Mouse (Mus musculus): Measurements from ENCODE around the gene Gm35315. TPM values are rescaled to one million over a fixed set of nuclear protein-coding genes. Genes with fewer than 3 reads are reported as not detected.

Gm35315 gene
- polyA plus RNA-seq, 1 experiment from 2014 or later, result 1.5 TPM

DNA sequence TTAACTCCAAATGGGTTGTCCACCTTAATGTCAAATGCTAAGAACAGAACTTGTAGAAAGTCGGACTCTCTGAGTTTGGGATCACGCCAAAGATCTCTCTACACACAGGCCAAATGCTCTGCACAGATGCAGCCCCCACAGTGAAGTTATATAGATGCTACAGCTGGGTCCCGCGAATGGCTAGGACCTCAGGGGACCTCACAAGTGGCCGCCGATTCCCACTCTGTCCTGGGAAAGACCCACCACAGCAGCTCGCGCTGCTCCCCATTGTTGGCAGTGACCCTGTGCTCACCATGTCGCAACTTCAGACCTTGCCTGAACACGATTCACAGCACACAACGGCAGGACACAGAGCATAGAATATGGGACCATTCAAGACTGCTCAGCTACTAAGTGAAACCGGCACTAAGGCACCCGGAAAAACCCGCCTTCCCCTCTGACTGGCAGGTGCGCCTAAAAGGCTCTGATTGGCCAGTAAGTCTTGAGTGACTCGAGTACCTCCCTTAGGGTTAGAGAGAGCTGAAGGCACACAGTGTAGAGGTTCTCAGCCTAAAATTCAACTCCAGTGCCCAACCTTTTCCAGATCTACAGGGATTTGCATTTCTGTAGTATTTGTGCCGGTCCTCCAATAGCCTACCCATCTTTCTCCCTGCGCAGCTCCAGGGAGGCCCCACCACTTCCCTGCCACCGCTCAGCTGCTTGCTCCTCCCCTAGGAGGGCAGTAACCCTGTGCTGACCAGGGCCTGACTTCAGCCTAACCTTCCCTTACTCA, 36.4 kb downstream of the Gm35315 start:
- no peaks in the 10 kb centered on the region for H3K27me3 ChIP-seq (ENCODE audit: control insufficient read depth, insufficient read depth, low read length)
- H3K9me3 ChIP-seq (replicated peaks; ENCODE audit: control insufficient read depth, low read length), result no peaks in the 10 kb centered on the region
- DNase-seq (ENCODE audit: low spot score), result peak; percentile 84
- H3K4me1 ChIP-seq (ENCODE audit: control insufficient read depth, insufficient read depth, low read length), result no peaks in the 10 kb centered on the region
- no peak overlapping the region for H3K27ac ChIP-seq (replicated peaks; ENCODE audit: low read depth, low read length)
- peak overlapping the region; percentile 46 for H3K4me3 ChIP-seq (ENCODE audit: low read depth, low read length)
- WGBS, result 2% methylated on average over 19 of the region's 19 CpGs
- peak overlapping the region; percentile 49 for H3K4me2 ChIP-seq (ENCODE audit: low read depth, low read length)
- ATAC-seq (replicated peaks; ENCODE audit: insufficient number of reproducible peaks, low FRiP score, low TSS enrichment, low read depth), result peak; percentile 98
- peak overlapping the region; percentile 63 for H3K9ac ChIP-seq (replicated peaks; ENCODE audit: low read length)
- no peaks in the 10 kb centered on the region for H3K36me3 ChIP-seq (replicated peaks; ENCODE audit: control insufficient read depth, insufficient read depth, low read depth, low read length)

Other genes with a start within 250 kb of the Gm35315 start
- gene Gm15446, start 171.0 kb downstream of the Gm35315 start, polyA plus RNA-seq (2014; fragmentation: Nextera tagmentation; extraction: Ambion mirVana), result 0.35 and 0.98 TPM in 2 replicates
- 22.3 and 26.7 TPM in 2 replicates for gene Zfp932, start 97.9 kb downstream of the Gm35315 start, polyA plus RNA-seq (2014; fragmentation: Nextera tagmentation; extraction: Ambion mirVana)
- 4.5 and 7.1 TPM in 2 replicates for gene Gm17655, start 21.9 kb downstream of the Gm35315 start, polyA plus RNA-seq (2014; fragmentation: Nextera tagmentation; extraction: Ambion mirVana)
- 0.27 and 0.39 TPM in 2 replicates for gene Plcxd1, start 5.5 kb upstream of the Gm35315 start, polyA plus RNA-seq (2014; fragmentation: Nextera tagmentation; extraction: Ambion mirVana)
- 20.9 and 24.8 TPM in 2 replicates for gene Gtpbp6, start 13.8 kb upstream of the Gm35315 start, polyA plus RNA-seq (2014; fragmentation: Nextera tagmentation; extraction: Ambion mirVana)
- gene Zfp605, start 15.7 kb upstream of the Gm35315 start, polyA plus RNA-seq (2014; fragmentation: Nextera tagmentation; extraction: Ambion mirVana), result 4.5 and 4.8 TPM in 2 replicates
- gene Chfr, start 41.4 kb upstream of the Gm35315 start, polyA plus RNA-seq (2014; fragmentation: Nextera tagmentation; extraction: Ambion mirVana), result 46.2 and 47.7 TPM in 2 replicates
- 21.1 and 21.9 TPM in 2 replicates for gene Golga3, start 82.3 kb upstream of the Gm35315 start, polyA plus RNA-seq (2014; fragmentation: Nextera tagmentation; extraction: Ambion mirVana)
- 44.8 and 46.1 TPM in 2 replicates for gene Ankle2, start 136.6 kb upstream of the Gm35315 start, polyA plus RNA-seq (2014; fragmentation: Nextera tagmentation; extraction: Ambion mirVana)
- 83.6 and 86.2 TPM in 2 replicates for gene Pgam5, start 175.5 kb upstream of the Gm35315 start, polyA plus RNA-seq (2014; fragmentation: Nextera tagmentation; extraction: Ambion mirVana)
- gene Pxmp2, start 191.8 kb upstream of the Gm35315 start, polyA plus RNA-seq (2014; fragmentation: Nextera tagmentation; extraction: Ambion mirVana), result 7.8 and 9.7 TPM in 2 replicates
- gene Pole, start 191.9 kb upstream of the Gm35315 start, polyA plus RNA-seq (2014; fragmentation: Nextera tagmentation; extraction: Ambion mirVana), result 41.0 and 46.1 TPM in 2 replicates
- 1.00 and 2.0 TPM in 2 replicates for gene P2rx2, start 248.8 kb upstream of the Gm35315 start, polyA plus RNA-seq (2014; fragmentation: Nextera tagmentation; extraction: Ambion mirVana)